Mouse (Mus musculus) kidney, embryonic 14.5 days (tissue): Measurements from ENCODE around the gene Epb41l4b. TPM values are rescaled to one million over a fixed set of nuclear protein-coding genes. Genes with fewer than 3 reads are reported as not detected.
A peak's percentile ranks its signal among the peaks of the same experiment; 100 is the strongest.

Experiments
- ATAC-seq: fragments of 200-750 bp; cut with Nextera tagmentation; 2 replicates; pipeline ENCODE4 v1.8.0; 2017; ENCODE audit warnings: moderate number of reproducible peaks, mild to moderate bottlenecking, moderate TSS enrichment, moderate library complexity; ENCODE audit not compliant: low FRiP score, low TSS enrichment
- H3K27ac ChIP-seq: fragments of 300-500 bp; sonication (generic); 2 replicates; pipeline ENCODE4 v1.5.1; 2014; ENCODE audit warnings: low read depth, mild to moderate bottlenecking, low read length, moderate library complexity, mixed read lengths
- H3K27me3 ChIP-seq: fragments of 300-500 bp; sonication (generic); 2 replicates; pipeline ENCODE4 v1.6.1; 2014; ENCODE audit warnings: mild to moderate bottlenecking, low read length; ENCODE audit not compliant: control insufficient read depth, insufficient read depth
- H3K36me3 ChIP-seq: fragments of 300-500 bp; sonication (generic); 2 replicates; pipeline ENCODE4 v1.6.1; 2014; ENCODE audit warnings: low read length, mixed read lengths; ENCODE audit not compliant: control insufficient read depth, insufficient read depth
- H3K4me1 ChIP-seq: fragments of 300-500 bp; sonication (generic); 2 replicates; pipeline ENCODE4 v1.6.1; 2014; ENCODE audit warnings: low read length, mixed read lengths; ENCODE audit not compliant: control insufficient read depth, insufficient read depth
- H3K4me2 ChIP-seq: fragments of 300-500 bp; sonication (generic); replicated peaks from 2 replicates; pipeline ENCODE4 v1.6.1; 2014; ENCODE audit warnings: low read depth, mild to moderate bottlenecking, low read length
- H3K4me3 ChIP-seq: fragments of 300-500 bp; sonication (generic); 2 replicates; pipeline ENCODE4 v1.5.1; 2014; ENCODE audit warnings: mild to moderate bottlenecking, low read length
- H3K9ac ChIP-seq: fragments of 300-500 bp; sonication (generic); 2 replicates; pipeline ENCODE4 v1.6.1; 2014; ENCODE audit warnings: low read depth, mild to moderate bottlenecking, low read length, moderate library complexity
- H3K9me3 ChIP-seq: fragments of 300-500 bp; sonication (generic); 2 replicates; pipeline ENCODE4 v1.6.1; 2016; ENCODE audit warnings: low read length; ENCODE audit not compliant: control insufficient read depth
- WGBS: fragments of 180-500 bp; shearing (Covaris S2); extraction: QIAGEN DNeasy Blood & Tissue Kit; methylation state at CpG from one replicate; pipeline ENCODE4 v1.1.7; 2014; 5-methylcytosine and 5-hydroxymethylcytosine counted together
- polyA plus RNA-seq: library from polyadenylated mRNA; unstranded; fragments of >200 nt; fragmentation: Nextera tagmentation; extraction: Ambion mirVana; gene quantifications from 2 replicates; pipeline ENCODE4 v1.2.1, GENCODE M21; 2014

The Epb41l4b gene
- polyA plus RNA-seq, 1 experiment from 2014 or later, result 2.9 TPM

GRCm38 (mm10) chr4:57031440-57031839 is 111.8 kb downstream of the Epb41l4b start:
- WGBS, result 68% methylated on average over 4 of the region's 4 CpGs
- Histone ChIP-seq H3K36me3 (no peaks in the 10 kb centered on the region), H3K4me2 (no peak overlapping the region), H3K9me3 (no peaks in the 10 kb centered on the region), H3K9ac (no peak overlapping the region), H3K27me3 (no peaks in the 10 kb centered on the region), H3K4me3 (no peak overlapping the region), H3K4me1 (no peaks in the 10 kb centered on the region), H3K27ac (no peak overlapping the region)
- no peak for ATAC-seq

GRCm38 (mm10) chr4:57027954-57028353 is 115.3 kb downstream of the Epb41l4b start:
- Histone ChIP-seq H3K27ac (no peak overlapping the region), H3K27me3 (no peaks in the 10 kb centered on the region), H3K36me3 (no peaks in the 10 kb centered on the region), H3K4me3 (no peak overlapping the region), H3K9me3 (no peaks in the 10 kb centered on the region), H3K9ac (no peak overlapping the region), H3K4me1 (peaks cover 10% of the 10 kb centered on the region), H3K4me2 (no peak overlapping the region)
- no peak for ATAC-seq
- 68% methylated on average over 10 of the region's 10 CpGs for WGBS

GRCm38 (mm10) chr4:57023527-57023926 is 119.7 kb downstream of the Epb41l4b start:
- no peaks in the 10 kb centered on the region for H3K27me3 ChIP-seq
- no peaks in the 10 kb centered on the region for H3K36me3 ChIP-seq
- H3K27ac ChIP-seq, result no peak overlapping the region
- H3K9ac ChIP-seq, result no peak overlapping the region
- H3K4me2 ChIP-seq, result no peak overlapping the region
- H3K4me1 ChIP-seq, result peaks cover 10% of the 10 kb centered on the region
- H3K9me3 ChIP-seq, result no peaks in the 10 kb centered on the region
- WGBS, result 24% methylated on average over 3 of the region's 3 CpGs
- no peak overlapping the region for H3K4me3 ChIP-seq
- peak; percentile 35; the same call in 1 of the 2 replicates for ATAC-seq

GRCm38 (mm10) chr4:57021288-57021687 is 121.9 kb downstream of the Epb41l4b start:
- WGBS, result 90% methylated on average over 3 of the region's 3 CpGs
- no peak for ATAC-seq

GRCm38 (mm10) chr4:57017229-57017628 is 126.0 kb downstream of the Epb41l4b start:
- Histone ChIP-seq H3K9me3 (no peaks in the 10 kb centered on the region), H3K9ac (no peak overlapping the region), H3K4me2 (no peak overlapping the region), H3K4me1 (no peaks in the 10 kb centered on the region), H3K36me3 (no peaks in the 10 kb centered on the region), H3K4me3 (no peak overlapping the region), H3K27me3 (no peaks in the 10 kb centered on the region), H3K27ac (no peak overlapping the region)
- 27% methylated on average over 5 of the region's 5 CpGs for WGBS
- ATAC-seq, result 0 out of 2 replicates have a peak, but pooled peaks have one; percentile 51

More at GRCm38 (mm10) chr4:57021288-57021687, 121.9 kb downstream of the Epb41l4b start:
- no peaks in the 10 kb centered on the region for H3K27me3 ChIP-seq
- H3K4me2 ChIP-seq, result no peak overlapping the region
- H3K9ac ChIP-seq, result no peak overlapping the region
- no peak overlapping the region for H3K27ac ChIP-seq
- H3K4me3 ChIP-seq, result no peak overlapping the region
- no peaks in the 10 kb centered on the region for H3K36me3 ChIP-seq
- H3K4me1 ChIP-seq, result peaks cover 10% of the 10 kb centered on the region
- H3K9me3 ChIP-seq, result no peaks in the 10 kb centered on the region

- no peaks in the 10 kb centered on the region for H3K27me3 ChIP-seq
- H3K9me3 ChIP-seq, result no peaks in the 10 kb centered on the region
- H3K4me1 ChIP-seq, result no peaks in the 10 kb centered on the region
- no peak overlapping the region for H3K4me2 ChIP-seq
- no peak overlapping the region for H3K27ac ChIP-seq
- peak; percentile 72 for ATAC-seq
- no peak overlapping the region for H3K9ac ChIP-seq
- H3K4me3 ChIP-seq, result no peak overlapping the region
- no peaks in the 10 kb centered on the region for H3K36me3 ChIP-seq
- WGBS, result 48% methylated on average over 18 of the region's 18 CpGs
These were observed 126.7 kb downstream of the Epb41l4b start for GRCm38 (mm10) chr4:57016366-57017171.

GRCm38 (mm10) chr4:57015032-57015431 is 128.2 kb downstream of the Epb41l4b start:
- Histone ChIP-seq H3K36me3 (no peaks in the 10 kb centered on the region), H3K27me3 (no peaks in the 10 kb centered on the region), H3K9me3 (no peaks in the 10 kb centered on the region), H3K4me1 (no peaks in the 10 kb centered on the region), H3K4me2 (no peak overlapping the region), H3K27ac (no peak overlapping the region), H3K4me3 (no peak overlapping the region), H3K9ac (no peak overlapping the region)
- 86% methylated on average over 5 of the region's 5 CpGs for WGBS
- ATAC-seq, result no peak

GRCm38 (mm10) chr4:57011454-57012046 is 131.7 kb downstream of the Epb41l4b start:
- Histone ChIP-seq H3K27ac (no peak overlapping the region), H3K36me3 (no peaks in the 10 kb centered on the region), H3K4me1 (no peaks in the 10 kb centered on the region), H3K4me3 (no peak overlapping the region), H3K9ac (no peak overlapping the region), H3K4me2 (no peak overlapping the region), H3K27me3 (no peaks in the 10 kb centered on the region), H3K9me3 (no peaks in the 10 kb centered on the region)
- ATAC-seq, result no peak
- WGBS, result 64% methylated on average over 8 of the region's 8 CpGs

- WGBS, result 15% methylated on average over 5 of the region's 6 CpGs
- no peak overlapping the region for H3K9ac ChIP-seq
- H3K9me3 ChIP-seq, result no peaks in the 10 kb centered on the region
- H3K27me3 ChIP-seq, result no peaks in the 10 kb centered on the region
- H3K4me2 ChIP-seq, result no peak overlapping the region
- no peak overlapping the region for H3K27ac ChIP-seq
- H3K36me3 ChIP-seq, result no peaks in the 10 kb centered on the region
- ATAC-seq, result no peak
- H3K4me3 ChIP-seq, result no peak overlapping the region
- no peaks in the 10 kb centered on the region for H3K4me1 ChIP-seq
These were observed 132.3 kb downstream of the Epb41l4b start for GRCm38 (mm10) chr4:57010919-57011318.
